Mouse (Mus musculus) gastrocnemius, adult 18-20 months (tissue): ENCODE results near the gene Fgfbp3. TPM values are rescaled to one million over a fixed set of nuclear protein-coding genes. Genes with fewer than 3 reads are reported as not detected.
"Not testable (repeated sequence)": the region's sequence is repeated elsewhere in the genome, so short reads cannot be mapped to it uniquely, and the experiment has no call there.

Source experiments
- DNase-seq: peaks from one replicate; pipeline ENCODE4 v3.0.0; 2021; ENCODE audit warnings: low spot score
- total RNA-seq, 2 experiments: library from RNA; stranded (reverse); gene quantifications; 2 replicates each; pipeline ENCODE4 v1.2.3; 2021

The Fgfbp3 gene
- total RNA-seq, 2 experiments from 2014 or later, result 1.7 to 2.8 TPM

DNA sequence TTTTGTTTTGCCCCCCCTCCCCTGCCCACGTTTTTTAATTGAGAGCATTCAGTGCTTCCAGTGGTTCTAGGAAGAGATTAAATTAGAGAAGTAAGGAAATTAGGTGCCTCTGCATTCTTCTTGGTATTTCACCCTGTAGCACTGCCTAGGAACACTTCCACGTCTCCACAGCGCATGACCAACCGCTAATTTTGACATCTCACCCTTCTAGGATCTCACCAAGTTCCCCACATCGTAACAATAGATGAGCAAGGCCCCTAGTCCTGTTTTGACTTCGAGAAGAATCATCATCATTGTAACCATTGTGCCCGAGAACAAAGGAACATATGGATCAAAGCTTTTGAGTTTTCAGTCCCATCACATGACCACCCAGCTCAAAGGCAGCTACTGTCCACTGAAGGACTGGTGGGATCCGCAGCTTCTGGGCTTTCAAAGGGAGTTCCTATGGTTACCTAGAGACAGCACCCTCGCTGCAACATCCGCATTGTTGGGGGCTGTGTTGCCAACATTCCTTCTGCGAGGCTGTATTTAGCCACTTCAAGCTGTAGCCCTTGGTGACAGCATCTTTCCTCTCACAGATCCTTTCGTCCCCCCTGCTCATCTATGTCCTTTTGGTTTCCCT lies 8.9 kb downstream of the Fgfbp3 start:
- no peak for DNase-seq

- peak; percentile 59 for DNase-seq
These were observed 9.6 kb downstream of the Fgfbp3 start for GRCm38 (mm10) chr19:36909676-36910292.

DNA sequence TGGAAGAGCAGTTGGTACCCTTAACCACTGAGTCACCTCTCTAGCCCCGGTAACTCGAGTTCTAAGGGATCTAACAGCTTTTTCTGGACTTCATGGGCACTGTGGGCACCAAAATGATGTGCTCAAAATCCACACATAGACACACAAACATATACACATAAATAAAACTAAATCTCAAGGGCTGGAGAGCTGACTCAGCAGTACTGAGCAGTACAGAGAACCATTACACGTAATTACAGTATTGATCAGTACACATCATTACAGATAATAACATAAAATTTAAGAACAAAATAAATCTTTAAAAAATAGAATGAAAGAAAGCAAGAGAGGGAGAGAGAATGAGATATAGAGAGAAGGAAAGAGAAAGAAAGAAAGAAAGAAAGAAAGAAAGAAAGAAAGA lies 10.3 kb downstream of the Fgfbp3 start:
- DNase-seq, result no peak

DNA sequence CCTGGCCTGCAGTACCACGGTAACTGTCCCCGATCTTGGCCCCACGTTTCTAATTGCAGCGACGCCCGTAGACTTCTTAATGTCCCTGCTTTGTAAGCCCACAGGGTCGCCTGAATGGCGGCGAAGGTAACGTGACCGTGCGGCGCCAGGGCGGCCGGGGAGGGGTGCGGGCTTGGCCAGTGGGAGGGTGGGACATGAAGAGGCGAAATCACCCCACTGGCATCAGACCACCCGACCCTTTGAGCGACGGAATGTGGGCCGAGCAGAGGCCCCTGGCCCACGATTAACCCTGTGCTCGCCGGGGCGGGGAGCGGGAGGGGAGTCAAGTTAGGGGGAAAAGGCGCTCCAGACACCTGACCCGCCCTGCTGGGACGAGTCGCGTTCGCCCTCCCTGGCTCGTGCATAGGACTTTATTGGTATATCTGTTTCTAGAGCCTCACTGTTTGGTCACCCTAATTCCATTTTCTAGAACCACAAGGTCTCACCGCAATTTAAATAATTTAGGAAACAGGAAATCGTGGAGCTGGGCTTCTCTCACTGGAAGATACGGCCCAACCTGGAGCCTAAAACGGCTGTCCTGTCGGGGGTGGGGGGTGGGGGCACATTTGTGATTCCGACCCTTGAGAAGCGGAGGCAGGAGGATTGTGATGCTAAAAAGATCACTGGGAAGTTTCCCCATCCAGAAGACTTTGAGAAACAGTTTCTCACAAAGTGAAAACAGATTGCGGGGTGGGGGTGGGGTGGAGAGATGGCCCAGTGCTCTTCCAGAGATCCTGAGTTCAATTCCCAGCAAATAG lies 15.0 kb downstream of the Fgfbp3 start:
- DNase-seq, result no peak

- DNase-seq, result no peak
These were observed 16.0 kb downstream of the Fgfbp3 start for GRCm38 (mm10) chr19:36903377-36903776.

DNA sequence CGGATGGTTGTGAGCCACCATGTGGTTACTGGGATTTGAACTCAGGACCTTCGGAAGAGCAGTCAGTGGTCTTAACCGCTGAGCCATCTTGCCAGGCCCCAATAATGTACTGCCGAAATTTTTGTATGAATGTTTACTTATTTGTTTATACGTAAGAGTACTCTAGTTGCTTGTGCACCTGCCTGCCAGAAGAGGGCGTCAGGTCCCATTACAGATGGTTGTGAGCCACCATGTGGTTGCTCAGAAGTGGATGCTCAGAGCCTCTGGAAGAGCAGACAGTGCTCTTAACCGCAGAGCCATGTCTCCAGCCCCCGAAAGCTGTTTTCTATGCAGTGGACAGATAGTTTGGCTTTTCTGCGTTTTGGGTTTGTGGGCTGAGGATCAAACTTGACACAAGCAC lies 21.6 kb downstream of the Fgfbp3 start:
- no peak for DNase-seq

- no peak for DNase-seq
These were observed 22.4 kb downstream of the Fgfbp3 start for GRCm38 (mm10) chr19:36896791-36897569.

GRCm38 (mm10) chr19:36891746-36892145 lies 27.7 kb downstream of the Fgfbp3 start:
- DNase-seq, result peak; percentile 56

DNA sequence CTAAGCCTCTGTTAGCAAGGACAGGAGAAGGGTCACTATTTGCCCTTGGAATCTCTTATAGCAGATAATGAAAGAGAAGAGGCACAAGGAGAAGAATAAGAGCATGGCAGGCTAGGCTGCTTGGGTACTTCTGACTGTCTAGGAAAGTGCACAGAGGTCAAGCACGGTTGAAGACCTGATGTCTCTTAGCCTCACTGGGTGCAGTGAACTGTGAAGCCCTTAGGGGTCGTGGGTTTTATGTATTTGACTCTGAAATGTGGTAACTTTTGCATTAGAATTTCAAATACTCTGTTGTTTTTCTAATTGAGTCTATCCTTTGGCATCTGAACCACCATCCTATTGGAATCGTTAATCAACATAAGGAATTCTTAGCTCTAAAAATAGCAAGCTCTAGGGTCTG lies 31.7 kb downstream of the Fgfbp3 start:
- no peak for DNase-seq

DNA sequence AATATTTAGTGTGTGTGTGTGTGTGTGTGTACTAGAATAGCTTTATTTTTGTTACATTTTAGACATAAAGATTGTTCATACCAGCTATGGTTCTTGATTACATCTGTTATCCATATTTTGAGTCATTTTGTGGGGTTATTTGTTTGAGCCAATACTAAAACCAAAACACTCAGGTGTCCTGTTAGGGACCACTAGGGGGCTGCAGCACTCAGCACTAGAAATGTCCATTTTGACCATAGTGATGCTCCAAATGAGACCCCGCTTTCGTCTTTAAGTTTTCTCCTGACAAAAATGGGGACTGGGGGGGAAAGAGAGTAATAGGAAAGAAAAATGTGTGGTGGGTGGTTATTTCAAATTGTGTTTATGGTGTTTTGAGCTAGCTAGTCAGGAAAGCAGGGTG lies 33.1 kb downstream of the Fgfbp3 start:
- DNase-seq, result no peak

DNA sequence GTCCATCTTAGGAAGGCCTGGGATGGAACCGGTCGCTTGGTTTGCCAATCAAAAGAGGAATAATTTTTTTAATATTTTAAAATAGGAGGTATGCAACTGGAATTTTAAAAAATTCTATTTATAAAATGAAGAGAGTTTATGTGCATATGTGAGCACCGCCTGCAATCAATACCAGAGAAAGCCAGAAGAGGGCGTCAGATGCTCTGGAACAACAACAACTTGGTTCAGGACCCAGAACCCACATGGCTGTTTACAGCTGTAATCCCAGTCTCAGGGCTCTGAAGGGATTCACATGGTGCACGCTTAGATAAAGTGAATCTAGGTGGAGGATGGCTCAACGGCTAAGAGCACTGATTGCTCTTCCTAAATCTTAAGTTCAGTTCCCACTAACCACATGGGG lies 36.3 kb downstream of the Fgfbp3 start:
- DNase-seq, result no peak

DNA sequence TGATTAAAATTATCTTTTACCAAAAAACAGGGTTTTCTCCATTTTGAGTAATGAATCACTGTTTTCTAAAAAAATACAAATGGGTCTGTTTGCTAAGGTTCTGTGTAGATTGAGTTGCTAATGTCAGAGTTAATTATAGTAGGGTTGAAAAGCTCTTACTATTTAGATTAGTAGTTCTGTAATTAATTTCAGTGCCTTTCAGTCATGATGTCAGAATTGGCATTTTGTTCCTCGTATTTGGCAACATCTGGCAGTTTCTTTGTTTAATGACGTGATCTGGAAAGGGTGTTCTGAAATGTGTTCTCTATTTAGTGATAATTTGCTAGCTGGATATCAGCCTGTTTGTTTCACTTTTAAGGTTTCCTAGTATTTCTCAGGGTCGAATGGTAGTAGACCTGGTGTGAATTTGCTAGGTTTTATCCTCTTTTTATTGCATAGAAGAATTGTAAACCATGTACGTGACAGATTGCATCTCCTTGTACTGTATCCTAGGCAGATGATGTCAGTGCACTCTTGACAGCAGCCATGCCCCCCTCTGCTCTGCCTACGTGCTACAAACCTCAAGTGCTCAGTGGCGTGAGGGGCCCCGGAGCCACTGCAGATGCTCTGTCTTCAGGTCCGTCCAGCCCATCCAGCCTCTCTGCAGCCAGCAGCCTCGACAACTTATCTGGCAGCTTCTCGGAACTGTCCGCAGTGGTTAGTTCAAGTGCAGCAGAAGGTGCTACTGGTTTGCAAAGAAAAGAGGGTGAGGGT lies 40.5 kb downstream of the Fgfbp3 start:
- no peak for DNase-seq

DNA sequence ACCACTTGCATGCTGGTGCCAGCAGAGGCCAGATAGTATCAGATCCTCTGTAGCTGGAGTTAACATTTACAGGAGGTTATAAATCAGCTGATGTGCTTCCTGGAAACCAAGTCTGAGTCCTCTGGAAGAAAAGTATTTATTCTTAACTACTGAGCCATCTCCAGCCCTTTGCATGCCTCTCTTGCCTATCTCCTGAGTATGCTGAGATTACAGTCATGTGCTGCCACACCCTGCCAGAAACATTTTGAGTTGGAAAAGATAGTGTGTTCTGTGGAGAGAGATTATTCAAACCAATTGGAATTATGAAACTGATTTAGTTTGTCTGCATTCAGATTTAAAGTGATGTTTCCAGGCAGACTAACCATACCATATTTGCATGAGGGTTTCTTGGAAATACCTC lies 42.1 kb downstream of the Fgfbp3 start:
- no peak for DNase-seq

- no peak for DNase-seq
These were observed 44.8 kb downstream of the Fgfbp3 start for GRCm38 (mm10) chr19:36874651-36875050.

GRCm38 (mm10) chr19:36868675-36869074 lies 50.7 kb downstream of the Fgfbp3 start:
- not testable (repeated sequence) for DNase-seq

Other genes with a start within 250 kb of the Fgfbp3 start
- gene Ppp1r3c, start 183.0 kb downstream of the Fgfbp3 start, total RNA-seq, result 100 to 1,000 TPM; 493 to 680 TPM
- 100 to 1,000 TPM; 104 to 130 TPM for gene Tnks2, start 85.4 kb downstream of the Fgfbp3 start, total RNA-seq
- gene Btaf1, start 6.5 kb upstream of the Fgfbp3 start, total RNA-seq, result 10 to 100 TPM in 1 of 2 experiments, 1 to 10 TPM in 1; 7.9 to 13.9 TPM